Mouse (Mus musculus) lung, adult 2 months (tissue): ENCODE measurements at regions not wholly inside any gene's neighbourhood (a gene's known extent, or its start where the extent isn't known, plus 50 kb on each side); places are given as distances from the start of the nearest gene placed in this dataset.

ENCODE experiments used
- DNase-seq: peaks from one replicate; pipeline ENCODE4 v3.0.0; 2022
- H3K4me1 ChIP-seq: fragments of 200-500 bp; 2 replicates; pipeline ENCODE4 v1.6.1; 2011; ENCODE audit warnings: low read length; ENCODE audit not compliant: control insufficient read depth, insufficient read depth
- H3K4me3 ChIP-seq: fragments of 200-500 bp; replicated peaks from 2 replicates; pipeline ENCODE3; 2011; ENCODE audit warnings: low read depth, mild to moderate bottlenecking, control low read depth, low read length; ENCODE audit errors: extremely low read depth
- CTCF ChIP-seq: fragments of 200-500 bp; IDR thresholded peaks from 2 replicates; pipeline ENCODE4 v1.5.1; 2011; ENCODE audit warnings: mild to moderate bottlenecking, low read length, control low read depth; ENCODE audit not compliant: insufficient read depth
- POLR2A ChIP-seq: fragments of 200-500 bp; IDR thresholded peaks from 2 replicates; pipeline ENCODE4 v1.6.1; 2011; ENCODE audit warnings: low read depth, mild to moderate bottlenecking, control low read depth, low read length, borderline replicate concordance; ENCODE audit errors: extremely low read depth
- WGBS: fragments of 180-500 bp; shearing (Covaris S2); methylation state at CpG from one replicate; pipeline ENCODE4 v1.1.7; 2018; 5-methylcytosine and 5-hydroxymethylcytosine counted together

DNA sequence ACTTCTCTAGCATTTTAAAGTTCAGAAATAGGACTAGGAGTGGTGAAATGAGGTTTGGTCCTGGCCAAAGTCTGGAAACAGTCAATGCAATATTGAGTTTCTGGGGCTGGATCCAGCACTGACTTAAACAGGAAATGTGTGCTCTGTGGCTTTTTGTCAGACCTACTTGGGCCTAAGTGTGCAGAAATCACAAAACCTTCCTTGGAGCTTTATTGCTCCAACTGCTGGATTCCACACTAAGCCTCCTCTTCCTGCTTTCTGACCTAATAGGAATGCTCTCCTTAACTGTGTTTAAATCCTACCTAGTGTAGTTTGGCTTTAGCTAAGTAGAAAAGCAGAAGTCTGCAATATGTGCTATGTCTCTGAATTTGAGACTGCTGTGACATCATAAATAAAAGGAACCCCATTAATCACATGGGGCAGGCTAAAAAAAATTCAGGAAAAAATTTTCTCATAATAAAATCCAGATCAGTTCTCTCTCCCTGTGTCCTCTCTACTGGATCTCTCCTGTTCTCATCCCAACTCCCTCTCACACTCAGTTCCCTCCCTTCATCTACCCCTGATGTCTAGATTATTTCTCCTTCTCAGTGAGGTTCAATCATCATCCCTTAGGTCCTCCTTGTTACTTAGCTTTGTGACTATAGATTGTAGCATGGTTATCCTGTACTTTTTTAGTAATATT is 268.0 kb upstream of the Col3a1 start:
- TF ChIP-seq CTCF (no peak), POLR2A (no peak)
- DNase-seq, result no peak
- Histone ChIP-seq H3K4me1 (no peaks in the 10 kb centered on the region), H3K4me3 (no peak overlapping the region)

DNA sequence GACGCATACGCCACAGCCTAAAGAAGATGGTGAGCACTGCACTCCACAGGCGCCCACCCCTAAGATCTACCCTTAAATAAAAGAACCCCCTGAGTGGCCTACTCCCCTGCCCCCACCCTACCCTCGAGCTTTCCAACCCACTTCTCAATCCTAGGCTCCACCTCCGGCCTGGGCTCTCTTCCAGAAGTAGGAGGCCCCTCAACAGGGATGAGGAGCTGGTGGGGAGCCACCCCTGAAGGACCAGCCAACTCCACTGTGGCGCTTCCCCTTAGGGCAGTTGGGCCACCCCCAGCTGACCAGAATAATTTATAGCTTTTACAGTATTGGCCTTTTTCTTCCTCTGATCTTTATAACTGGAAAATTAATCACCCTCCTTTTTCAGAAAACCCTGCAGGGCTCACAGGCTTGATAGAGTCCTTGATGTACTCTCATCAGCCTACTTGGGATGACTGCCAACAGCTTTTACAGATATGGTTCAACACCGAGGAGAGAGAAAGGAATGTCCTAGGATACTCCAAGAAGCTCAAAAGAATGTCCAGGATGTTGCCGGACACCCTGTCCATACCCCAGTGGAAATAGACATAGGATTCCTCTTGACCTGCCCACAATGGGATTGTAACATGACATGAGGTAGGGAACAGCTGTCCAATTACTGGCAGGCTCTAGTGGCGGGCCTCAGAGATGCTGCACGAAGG is 220.3 kb upstream of the Col3a1 start:
- no peaks in the 10 kb centered on the region for H3K4me1 ChIP-seq
- TF ChIP-seq CTCF (no peak), POLR2A (no peak)
- no peak for DNase-seq
- WGBS, result 78% methylated on average over 10 of the region's 10 CpGs
- no peak overlapping the region for H3K4me3 ChIP-seq

DNA sequence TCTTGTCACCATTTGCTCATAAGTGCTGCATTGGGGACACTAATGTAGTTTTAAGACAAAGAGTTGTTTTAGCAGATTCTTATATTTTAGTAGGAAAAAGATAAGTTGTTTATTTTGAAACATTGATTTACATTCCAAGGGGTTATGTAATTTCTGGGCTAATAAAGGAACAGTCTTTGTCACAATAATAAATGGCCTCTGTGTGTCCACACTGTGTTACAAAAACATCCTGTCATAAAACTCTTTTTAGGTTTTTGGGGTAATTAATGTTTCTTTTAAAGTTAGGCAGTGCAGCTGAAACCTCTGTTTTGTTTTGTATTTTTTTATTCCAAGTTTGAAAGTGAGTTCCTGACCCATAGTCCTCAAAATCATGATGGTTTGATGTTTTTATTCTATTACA is 210.4 kb upstream of the Col3a1 start:
- DNase-seq, result no peak
- TF ChIP-seq POLR2A (no peak), CTCF (no peak)
- H3K4me1 ChIP-seq, result no peaks in the 10 kb centered on the region
- no peak overlapping the region for H3K4me3 ChIP-seq

DNA sequence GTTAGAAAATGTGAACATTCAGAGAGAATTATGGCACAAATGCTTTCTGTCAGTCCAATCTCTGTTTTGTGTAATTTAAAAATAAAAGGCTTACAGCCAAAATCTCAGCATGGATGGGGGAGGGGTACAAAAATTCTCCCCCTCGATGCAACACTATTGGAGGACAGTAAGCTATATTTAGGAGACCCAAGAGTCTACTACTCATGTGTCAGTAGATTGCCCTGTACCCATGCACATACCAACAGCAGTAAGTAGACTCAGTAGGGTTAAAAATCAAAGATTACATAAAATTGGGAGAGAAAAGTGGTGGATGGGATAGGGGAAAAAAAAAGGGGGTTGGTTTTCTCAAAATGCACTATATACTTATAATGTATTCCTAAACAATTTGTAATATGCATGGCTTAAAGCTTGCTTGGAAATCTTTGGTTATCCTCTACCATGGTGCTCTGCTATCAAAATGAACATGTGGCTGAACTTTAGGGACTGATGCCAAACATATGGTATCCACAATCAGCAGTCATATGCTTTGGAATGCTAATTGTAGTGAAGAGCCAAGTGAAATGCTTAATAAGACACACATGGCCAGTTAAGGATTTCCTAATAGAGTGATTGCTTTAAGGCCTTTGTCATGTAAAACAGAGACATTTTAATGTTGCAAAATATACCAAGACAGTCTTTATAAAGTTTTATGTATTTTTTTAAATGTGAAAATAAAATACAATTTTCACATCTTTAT is 194.8 kb upstream of the Col3a1 start:
- TF ChIP-seq CTCF, result no peak
- H3K4me1 ChIP-seq, result no peaks in the 10 kb centered on the region
- 42% methylated on average over 1 of the region's 1 CpGs for WGBS
- no peak overlapping the region for H3K4me3 ChIP-seq
- no peak for DNase-seq

DNA sequence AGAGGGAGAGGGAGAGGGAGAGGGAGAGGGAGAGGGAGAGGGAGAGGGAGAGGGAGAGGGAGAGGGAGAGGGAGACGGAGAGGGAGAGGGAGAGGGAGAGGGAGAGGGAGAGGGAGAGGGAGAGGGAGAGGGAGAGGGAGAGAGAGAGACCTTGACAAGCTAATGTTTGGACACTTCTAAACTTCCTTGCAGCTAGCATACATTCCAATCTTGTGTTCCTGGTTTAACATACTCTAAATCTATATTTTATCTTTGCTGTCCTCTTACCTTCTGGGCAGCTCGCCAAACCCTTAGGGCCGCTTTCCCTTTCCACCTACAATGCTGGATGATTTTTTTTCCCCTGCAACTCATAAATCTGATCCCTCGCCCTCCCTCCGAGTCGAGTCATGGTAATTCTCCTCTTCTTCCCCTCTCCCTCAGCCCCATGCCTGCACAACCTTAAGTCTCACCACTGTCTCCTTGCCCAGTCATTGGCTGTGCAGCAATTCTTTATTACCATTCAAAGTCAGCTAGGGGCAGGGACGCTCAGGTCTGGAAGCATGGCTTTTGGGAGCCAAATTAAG is 176.1 kb upstream of the Col3a1 start:
- no peak for DNase-seq
- Histone ChIP-seq H3K4me1 (no peaks in the 10 kb centered on the region), H3K4me3 (no peak overlapping the region)
- 35% methylated on average over 6 of the region's 7 CpGs for WGBS
- TF ChIP-seq CTCF (no peak), POLR2A (no peak)

DNA sequence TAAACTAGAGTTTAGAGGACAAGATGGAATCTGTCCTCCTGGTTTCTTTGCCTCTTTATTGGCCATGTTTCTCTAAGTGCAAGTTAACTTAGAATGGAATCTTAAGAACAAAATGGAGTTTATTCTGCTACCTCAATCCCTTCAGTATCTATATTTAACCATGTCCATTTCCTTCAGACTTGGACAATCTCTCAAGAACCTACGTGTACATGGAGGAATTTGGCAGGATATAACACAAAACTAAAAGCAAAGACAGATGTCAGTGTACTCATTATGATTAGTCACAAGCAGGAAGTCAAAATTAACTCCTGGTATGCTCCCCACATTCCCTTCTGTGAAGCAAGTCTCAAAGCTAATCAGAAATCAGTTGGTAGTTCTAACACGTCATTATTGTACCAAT is 164.3 kb upstream of the Col3a1 start:
- no peak overlapping the region for H3K4me3 ChIP-seq
- TF ChIP-seq POLR2A, result no peak
- TF ChIP-seq CTCF, result no peak
- H3K4me1 ChIP-seq, result no peaks in the 10 kb centered on the region
- DNase-seq, result no peak
- WGBS, result 42% methylated on average over 2 of the region's 2 CpGs

DNA sequence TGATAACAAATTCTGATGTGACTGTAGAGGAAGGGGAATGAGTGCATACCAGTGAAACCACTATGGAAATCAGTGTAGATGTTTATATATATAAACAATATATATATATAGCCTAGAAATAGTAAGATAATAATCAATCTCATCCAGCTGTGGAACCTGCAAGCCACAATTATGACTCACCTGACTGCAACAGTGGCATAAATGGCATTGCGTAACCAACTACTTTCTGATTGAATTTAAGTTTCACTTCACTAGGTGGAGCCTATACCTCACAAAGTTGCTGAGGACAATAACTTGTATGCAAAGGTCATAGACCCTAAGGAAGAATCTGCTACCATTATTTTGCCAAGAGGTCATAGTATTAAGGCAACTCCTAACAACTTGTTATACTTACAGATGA is 129.7 kb upstream of the Col3a1 start:
- H3K4me1 ChIP-seq, result no peaks in the 10 kb centered on the region
- no peak for DNase-seq
- H3K4me3 ChIP-seq, result no peak overlapping the region
- no peak for TF ChIP-seq CTCF
- no peak for TF ChIP-seq POLR2A
- WGBS, result 94% methylated on average over 1 of the region's 1 CpGs

DNA sequence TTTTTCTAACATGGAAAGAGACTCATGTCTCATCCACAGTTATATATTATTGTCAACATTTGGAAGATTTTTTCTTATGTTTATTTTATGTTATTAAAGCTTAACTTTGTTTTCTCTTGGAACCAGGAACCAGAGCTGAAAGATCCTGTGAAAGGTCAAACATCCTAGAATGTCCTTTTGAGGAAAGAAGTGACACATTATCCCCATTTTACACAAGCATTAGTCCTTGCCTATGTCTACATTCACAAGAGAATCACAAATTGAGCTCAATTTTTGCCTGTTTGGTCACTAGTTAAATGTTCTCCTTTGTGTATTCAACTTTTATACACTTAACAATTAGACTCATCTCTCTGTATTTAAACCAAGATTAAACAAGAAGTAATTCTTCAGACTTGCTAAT is 126.0 kb upstream of the Col3a1 start:
- H3K4me1 ChIP-seq, result no peaks in the 10 kb centered on the region
- no peak for TF ChIP-seq POLR2A
- TF ChIP-seq CTCF, result no peak
- H3K4me3 ChIP-seq, result no peak overlapping the region
- DNase-seq, result no peak

DNA sequence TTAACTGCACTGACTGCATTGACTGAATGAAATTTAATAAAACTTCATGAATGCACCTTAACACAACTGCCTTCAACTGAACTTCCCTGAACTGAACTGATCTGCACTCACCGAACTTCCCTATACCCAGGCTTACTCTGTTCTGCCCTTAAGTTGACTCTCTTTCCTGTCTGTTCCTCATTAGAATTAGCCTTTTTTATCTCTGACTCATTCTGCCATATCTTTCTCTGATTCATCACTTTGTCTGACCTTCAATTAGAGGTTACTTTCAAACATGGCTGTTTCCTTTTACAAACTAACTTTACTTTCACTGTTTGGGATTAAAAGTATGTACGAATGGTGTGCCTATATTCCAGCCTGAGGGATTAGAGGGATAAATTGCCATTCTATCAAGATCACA is 103.4 kb upstream of the Col3a1 start:
- 83% methylated on average over 2 of the region's 2 CpGs for WGBS
- no peak for TF ChIP-seq CTCF
- no peak for TF ChIP-seq POLR2A
- Histone ChIP-seq H3K4me1 (no peaks in the 10 kb centered on the region), H3K4me3 (no peak overlapping the region)
- DNase-seq, result no peak

DNA sequence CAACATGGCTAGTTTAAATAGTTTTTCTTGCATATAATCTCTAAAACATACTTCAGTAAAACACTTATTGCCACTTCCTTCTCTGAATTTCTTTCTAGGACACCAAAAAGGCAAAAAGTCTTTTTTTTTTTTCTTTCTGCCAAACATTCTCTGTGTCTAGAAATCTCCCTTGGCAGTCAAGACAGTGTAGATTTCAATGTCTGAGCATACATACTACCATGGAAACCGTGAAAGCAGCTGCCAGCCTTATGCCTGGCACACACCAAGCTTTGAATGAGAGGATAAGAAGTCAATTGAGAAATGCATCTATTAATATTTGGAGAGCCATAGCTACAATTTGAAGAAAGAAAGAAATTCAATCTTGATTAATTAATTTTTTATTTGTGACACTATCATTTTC is 95.1 kb upstream of the Col3a1 start:
- TF ChIP-seq CTCF (no peak), POLR2A (no peak)
- no peaks in the 10 kb centered on the region for H3K4me1 ChIP-seq
- WGBS, result 41% methylated on average over 1 of the region's 1 CpGs

More for the DNA sequence above, 95.1 kb upstream of the Col3a1 start:
- H3K4me3 ChIP-seq, result no peak overlapping the region
- DNase-seq, result no peak
